Mouse (Mus musculus) hindbrain, embryonic 15.5 days (tissue): ENCODE results near the gene Smg6. TPM values are rescaled to one million over a fixed set of nuclear protein-coding genes. Genes with fewer than 3 reads are reported as not detected.
A peak's percentile ranks its signal among the peaks of the same experiment; 100 is the strongest.

ENCODE experiments used
- ATAC-seq: fragments of 200-750 bp; cut with Nextera tagmentation; 2 replicates; pipeline ENCODE4 v1.8.0; 2017; ENCODE audit warnings: low read depth, moderate number of reproducible peaks, moderate TSS enrichment; ENCODE audit not compliant: low FRiP score
- H3K27ac ChIP-seq: fragments of 300-500 bp; sonication (generic); replicated peaks from 2 replicates; pipeline ENCODE4 v1.5.1; 2015; ENCODE audit warnings: mild to moderate bottlenecking, inconsistent platforms
- H3K27me3 ChIP-seq: fragments of 300-500 bp; sonication (generic); 2 replicates; pipeline ENCODE4 v1.6.1; 2015; ENCODE audit warnings: control low read depth, inconsistent platforms
- H3K36me3 ChIP-seq: fragments of 300-500 bp; sonication (generic); 2 replicates; pipeline ENCODE4 v1.6.1; 2015; ENCODE audit warnings: control low read depth, inconsistent platforms
- H3K4me1 ChIP-seq: fragments of 300-500 bp; sonication (generic); replicated peaks from 2 replicates; pipeline ENCODE4 v1.6.1; 2015; ENCODE audit warnings: control low read depth, inconsistent platforms
- H3K4me2 ChIP-seq: fragments of 300-500 bp; sonication (generic); 2 replicates; pipeline ENCODE4 v1.6.1; 2015; ENCODE audit warnings: moderate library complexity, mild to moderate bottlenecking, inconsistent platforms
- H3K4me3 ChIP-seq: fragments of 300-500 bp; sonication (generic); 2 replicates; pipeline ENCODE4 v1.5.1; 2015; ENCODE audit warnings: mild to moderate bottlenecking, inconsistent platforms
- H3K9ac ChIP-seq: fragments of 300-500 bp; sonication (generic); 2 replicates; pipeline ENCODE4 v1.6.1; 2015; ENCODE audit warnings: inconsistent platforms
- H3K9me3 ChIP-seq: fragments of 300-500 bp; sonication (generic); 2 replicates; pipeline ENCODE4 v1.6.1; 2016; ENCODE audit warnings: control low read depth, inconsistent platforms
- WGBS: fragments of 180-500 bp; shearing (Covaris S2); methylation state at CpG from one replicate; pipeline ENCODE4 v1.1.7; 2015; 5-methylcytosine and 5-hydroxymethylcytosine counted together
- polyA plus RNA-seq: library from polyadenylated mRNA; unstranded; fragments of >200 nt; fragmentation: Nextera tagmentation; extraction: Ambion mirVana; gene quantifications from 2 replicates; pipeline ENCODE4 v1.2.1, GENCODE M21; 2015

Smg6 gene
- polyA plus RNA-seq, result 13.5 and 14.1 TPM in 2 replicates

DNA sequence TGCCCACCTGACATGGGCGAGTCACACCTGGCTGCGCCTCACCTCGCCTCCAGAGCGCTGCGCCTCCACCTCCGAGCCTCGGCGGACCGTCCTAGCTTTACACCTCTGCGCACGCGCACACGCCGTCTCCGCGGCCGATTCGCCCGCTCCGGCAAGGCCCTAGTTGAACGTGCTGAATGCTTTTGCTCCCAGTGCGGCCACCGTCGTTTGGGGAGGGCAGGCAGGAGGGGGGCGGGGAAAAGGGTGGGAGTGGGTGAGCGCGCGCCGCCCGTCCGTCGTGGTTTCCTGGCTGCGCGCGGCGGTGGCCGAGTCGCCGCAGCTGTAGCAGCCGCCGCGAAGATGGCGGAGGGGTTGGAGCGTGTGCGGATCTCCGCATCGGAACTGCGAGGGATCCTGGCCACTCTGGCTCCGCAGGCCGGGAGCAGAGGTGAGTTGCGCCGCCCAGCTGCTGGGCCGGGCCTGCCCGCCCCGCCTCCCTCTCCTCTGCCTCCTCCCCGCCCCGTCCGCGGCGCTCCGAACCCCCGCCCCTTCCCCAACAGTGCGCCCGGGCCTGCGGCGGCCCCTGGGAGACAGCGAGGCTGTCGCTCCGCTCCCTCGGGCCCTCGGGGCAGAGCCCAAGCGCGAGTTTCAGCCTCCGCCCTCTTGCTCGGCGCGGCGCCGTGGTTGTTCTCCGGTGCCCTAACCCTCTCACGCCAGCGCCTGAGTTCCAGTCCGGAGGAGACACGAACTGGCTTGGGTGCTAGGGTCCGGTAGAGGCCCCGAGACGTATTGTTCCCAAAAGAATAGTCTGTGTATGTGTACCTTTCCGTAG is at the start of gene Smg6, which contains the start of gene Srr:
Smg6 (plus strand) TSS at position 247 of the 811 bp plus-strand sequence.
Srr (minus strand) TSS at position 372 of the 811 bp plus-strand sequence.
- peak; percentile 95 for ATAC-seq
- WGBS, result 0% methylated on average over 58 of the region's 88 CpGs

DNA sequence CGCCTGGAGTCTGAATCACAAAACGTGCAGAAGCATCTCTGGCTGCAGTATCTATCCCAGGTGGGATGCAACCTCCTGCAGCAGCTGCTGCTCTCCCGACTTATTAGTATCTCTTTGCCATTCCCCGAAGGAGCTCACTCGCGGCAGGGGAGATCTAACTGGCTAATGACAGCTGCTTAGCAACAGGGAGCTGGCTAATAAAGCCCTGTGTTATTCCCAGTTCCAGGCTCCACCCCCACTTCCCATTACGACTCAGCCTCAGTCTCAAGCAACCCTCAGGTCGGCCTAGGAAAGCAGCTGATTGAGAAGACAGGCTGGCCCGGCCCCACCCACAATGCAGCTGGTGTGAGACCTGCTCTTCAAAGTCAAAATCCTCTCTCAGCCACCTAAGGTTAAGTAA is 48.8 kb upstream of the Smg6 start:
- Histone ChIP-seq H3K4me3 (peak overlapping the region; percentile 14; the same call in 1 of the 2 replicates), H3K27me3 (no peaks in the 10 kb centered on the region), H3K4me1 (peaks cover 29% of the 10 kb centered on the region), H3K9ac (no peak overlapping the region), H3K36me3 (no peaks in the 10 kb centered on the region), H3K4me2 (peak overlapping the region; percentile 49), H3K27ac (peak overlapping the region; percentile 78), H3K9me3 (no peaks in the 10 kb centered on the region)
- peak; percentile 84 for ATAC-seq
- under 1% methylated on average over 9 of the region's 9 CpGs for WGBS

More for the DNA sequence above, at the start of gene Smg6, which contains the start of gene Srr:
- Histone ChIP-seq H3K4me2 (peak within 1 kb of the TSS; percentile 64), H3K27me3 (no peaks in the 10 kb centered on the region), H3K4me1 (peaks cover 28% of the 10 kb centered on the region), H3K9me3 (no peaks in the 10 kb centered on the region), H3K36me3 (peaks cover 6% of the 10 kb centered on the region; the same call in 1 of the 2 replicates), H3K27ac (peak within 1 kb of the TSS; percentile 98), H3K4me3 (peak within 1 kb of the TSS; percentile 84), H3K9ac (peak within 1 kb of the TSS; percentile 70)

DNA sequence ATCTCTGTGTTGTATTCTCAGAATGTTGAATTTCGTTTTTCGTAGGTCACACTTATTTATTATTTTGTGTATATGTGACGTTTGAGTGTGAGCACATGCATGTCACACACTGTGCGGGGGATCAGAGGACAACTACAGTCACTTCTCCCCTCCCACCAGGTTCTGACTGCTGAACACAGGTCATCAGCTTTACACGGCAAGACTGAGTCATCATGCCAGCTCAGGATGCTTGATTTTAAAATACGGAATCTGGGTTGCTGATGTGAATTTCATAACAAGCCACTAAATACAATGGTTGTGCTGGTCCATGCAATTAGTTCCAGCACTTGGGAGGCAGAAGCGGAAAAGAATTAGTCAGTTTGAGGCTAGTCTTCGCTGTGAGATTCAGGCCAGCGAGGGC is 44.6 kb upstream of the Smg6 start:
- peaks cover 26% of the 10 kb centered on the region for H3K4me1 ChIP-seq
- ATAC-seq, result no peak
- H3K9ac ChIP-seq, result no peak overlapping the region
- H3K27ac ChIP-seq, result 0 out of 2 replicates have a peak overlapping the region, but pooled peaks have one; percentile 1
- H3K36me3 ChIP-seq, result peaks cover 10% of the 10 kb centered on the region
- H3K27me3 ChIP-seq, result no peaks in the 10 kb centered on the region
- WGBS, result 84% methylated on average over 9 of the region's 9 CpGs
- H3K4me3 ChIP-seq, result no peak overlapping the region
- H3K9me3 ChIP-seq, result no peaks in the 10 kb centered on the region
- H3K4me2 ChIP-seq, result no peak overlapping the region

DNA sequence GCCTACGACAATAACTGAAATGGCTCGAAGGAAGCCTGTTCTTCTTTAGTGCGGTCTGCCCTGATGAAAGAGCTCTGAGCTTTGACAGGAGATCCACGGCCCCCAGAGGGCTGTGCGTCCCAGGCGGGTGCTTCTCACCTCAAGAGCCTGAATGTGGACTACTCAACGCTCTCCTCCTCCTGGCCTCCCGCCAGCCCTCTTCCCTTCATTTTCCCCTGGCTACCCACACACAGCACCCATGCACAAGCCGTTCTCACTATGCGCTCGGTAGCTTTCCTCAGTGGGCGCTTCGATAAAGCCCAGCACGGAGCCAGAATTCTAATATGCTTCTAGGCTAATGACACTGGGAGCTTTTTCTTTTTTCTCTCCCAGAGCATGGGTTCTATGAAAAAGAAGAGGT is 43.6 kb upstream of the Smg6 start:
- no peaks in the 10 kb centered on the region for H3K9me3 ChIP-seq
- H3K36me3 ChIP-seq, result peaks cover 10% of the 10 kb centered on the region
- peak overlapping the region; percentile 11; the same call in 1 of the 2 replicates for H3K27ac ChIP-seq
- H3K27me3 ChIP-seq, result no peaks in the 10 kb centered on the region
- 0 out of 2 replicates have a peak overlapping the region, but pooled peaks have one; percentile 9 for H3K4me2 ChIP-seq
- H3K4me3 ChIP-seq, result no peak overlapping the region
- ATAC-seq, result no peak
- no peak overlapping the region for H3K9ac ChIP-seq
- H3K4me1 ChIP-seq, result peaks cover 16% of the 10 kb centered on the region
- WGBS, result 57% methylated on average over 14 of the region's 14 CpGs

DNA sequence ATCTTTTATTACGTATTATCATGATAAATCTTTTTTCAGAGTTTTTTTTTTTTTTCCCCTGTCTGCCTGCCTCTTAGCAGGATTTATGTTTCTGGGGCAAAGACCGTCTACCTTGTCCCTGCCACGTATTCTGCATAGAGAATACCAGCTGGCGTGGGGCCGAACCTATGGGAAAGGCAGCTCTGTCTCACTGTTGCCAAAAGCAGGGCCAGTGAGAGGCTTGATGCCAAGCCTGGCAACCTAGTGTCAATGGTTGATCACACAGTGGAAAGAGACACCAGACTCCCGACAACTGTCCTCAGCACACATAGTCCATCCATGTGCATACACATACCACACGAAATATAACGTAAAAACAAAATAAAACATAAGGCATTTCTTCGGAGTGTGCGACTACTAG is 42.5 kb upstream of the Smg6 start:
- H3K27ac ChIP-seq, result no peak overlapping the region
- no peak overlapping the region for H3K4me2 ChIP-seq
- H3K9ac ChIP-seq, result no peak overlapping the region
- H3K4me3 ChIP-seq, result no peak overlapping the region
- no peaks in the 10 kb centered on the region for H3K27me3 ChIP-seq
- WGBS, result 87% methylated on average over 10 of the region's 10 CpGs
- H3K4me1 ChIP-seq, result peaks cover 10% of the 10 kb centered on the region; the same call in 1 of the 2 replicates
- H3K36me3 ChIP-seq, result peaks cover 10% of the 10 kb centered on the region
- no peaks in the 10 kb centered on the region for H3K9me3 ChIP-seq
- no peak for ATAC-seq

DNA sequence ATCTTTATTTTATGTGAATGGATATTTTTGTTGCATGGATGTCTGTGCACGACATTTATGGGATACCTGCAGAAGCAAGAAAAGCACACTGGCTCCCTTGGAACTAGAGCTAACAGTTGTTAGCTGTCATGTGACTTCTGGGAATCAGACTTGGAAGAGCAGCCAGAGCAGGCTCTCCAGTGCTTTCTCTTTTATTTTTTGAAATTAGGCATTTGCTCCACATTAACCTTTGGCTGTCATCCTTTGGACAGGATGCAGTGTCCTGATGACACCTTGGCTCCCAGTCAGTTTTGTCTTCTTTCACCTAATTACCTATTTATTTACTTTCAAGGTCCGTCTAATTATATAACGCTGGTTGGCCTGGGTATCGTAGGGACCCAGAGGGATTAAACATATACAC is 31.0 kb upstream of the Smg6 start:
- Histone ChIP-seq H3K9ac (no peak overlapping the region), H3K4me1 (peaks cover 25% of the 10 kb centered on the region), H3K4me3 (no peak overlapping the region), H3K27ac (no peak overlapping the region), H3K27me3 (no peaks in the 10 kb centered on the region), H3K36me3 (peaks cover 2% of the 10 kb centered on the region), H3K9me3 (no peaks in the 10 kb centered on the region), H3K4me2 (no peak overlapping the region)
- 86% methylated on average over 4 of the region's 4 CpGs for WGBS
- ATAC-seq, result no peak

DNA sequence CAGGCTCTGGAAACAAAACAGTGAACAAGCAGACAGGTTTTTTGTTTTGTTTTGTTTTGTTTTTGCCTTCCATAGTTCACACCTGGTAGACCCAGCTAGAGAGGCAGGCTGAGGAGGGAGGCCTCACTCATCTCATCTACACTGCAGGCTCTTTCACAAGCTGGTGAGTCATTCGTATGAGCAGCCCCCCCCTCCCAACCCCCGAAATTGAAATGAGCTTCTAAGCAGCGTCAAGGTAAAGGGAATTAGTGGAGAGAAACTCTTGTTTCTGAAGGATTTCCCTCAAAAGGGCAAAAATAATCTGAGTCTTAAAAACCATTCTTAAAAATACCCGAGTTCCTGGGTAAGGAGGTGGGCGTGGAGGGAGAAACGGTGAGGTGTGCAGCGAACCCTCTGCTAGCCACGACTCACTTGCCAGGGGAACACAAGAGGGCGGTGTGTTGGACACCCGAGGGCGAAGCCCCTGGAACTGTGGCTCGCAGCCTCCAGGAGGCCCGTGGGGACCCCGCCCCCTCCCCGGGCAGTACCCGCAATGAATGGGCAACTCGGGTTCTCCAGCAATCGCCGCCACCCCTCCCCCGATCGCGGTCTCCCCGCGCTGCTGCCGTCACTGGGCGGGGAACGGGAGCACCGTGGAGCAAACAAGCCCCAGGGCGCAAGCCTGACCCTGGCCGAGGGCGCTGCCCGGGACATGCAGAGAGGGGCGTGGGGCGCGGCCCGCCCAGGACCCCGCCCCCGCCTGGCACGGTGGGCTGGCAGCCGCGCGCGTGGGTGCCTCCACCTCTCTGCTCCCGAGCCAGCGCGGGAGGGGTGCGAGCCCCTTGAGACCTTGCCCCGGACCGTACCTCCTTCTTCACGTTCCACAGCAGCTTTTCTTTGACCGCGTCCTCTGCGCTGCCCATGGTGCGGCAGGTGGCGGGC is 29.4 kb upstream of the Smg6 start:
- H3K27me3 ChIP-seq, result no peaks in the 10 kb centered on the region
- peak overlapping the region; percentile 91 for H3K9ac ChIP-seq
- peak overlapping the region; percentile 86 for H3K4me2 ChIP-seq
- under 1% methylated on average over 55 of the region's 55 CpGs for WGBS
- H3K4me1 ChIP-seq, result peaks cover 38% of the 10 kb centered on the region
- H3K9me3 ChIP-seq, result no peaks in the 10 kb centered on the region
- H3K4me3 ChIP-seq, result peak overlapping the region; percentile 96
- peak overlapping the region; percentile 96 for H3K27ac ChIP-seq
- peak; percentile 47 for ATAC-seq
- peaks cover 18% of the 10 kb centered on the region for H3K36me3 ChIP-seq

DNA sequence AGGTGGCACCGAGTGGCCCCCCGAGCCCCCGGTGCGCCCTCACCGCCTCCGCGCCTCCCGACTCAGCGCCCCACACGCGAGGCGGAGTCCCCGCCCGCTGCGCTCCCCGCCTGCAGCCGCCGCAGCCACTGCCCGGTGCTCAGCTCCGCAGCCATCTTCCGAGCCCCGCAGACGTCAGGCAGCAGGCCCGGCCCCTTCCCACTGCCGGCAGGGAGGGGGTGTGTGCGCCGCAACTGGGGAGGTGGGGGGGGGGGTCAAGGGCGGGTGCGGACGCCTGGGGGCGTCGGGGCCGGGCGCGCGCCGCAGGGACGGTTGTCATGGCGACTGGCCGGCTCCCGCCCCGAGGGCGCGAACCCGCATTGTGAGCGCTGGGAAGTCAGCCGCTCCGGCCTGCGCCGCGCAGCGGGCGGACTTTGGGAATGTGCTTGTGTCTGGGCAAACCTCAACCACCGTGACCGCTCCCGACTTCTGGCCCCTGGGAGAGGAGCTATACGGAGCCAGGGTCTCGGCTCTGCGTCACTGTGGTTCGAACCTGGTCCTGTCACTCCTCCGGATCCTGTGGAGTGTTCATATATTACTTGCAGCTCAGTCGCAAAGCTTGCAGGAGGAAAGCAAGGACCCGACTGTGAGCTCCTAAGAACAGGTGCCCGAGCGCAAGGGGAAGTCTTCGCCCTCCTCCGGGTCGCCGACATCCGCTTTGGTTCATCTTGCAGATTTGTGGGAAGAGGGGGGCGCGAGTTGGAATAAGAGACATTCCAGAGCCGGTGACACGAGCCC is 28.5 kb upstream of the Smg6 start, which contains the start of gene Sgsm2:
Sgsm2 (minus strand) TSS at position 160 of the 777 bp plus-strand sequence.
- peak; percentile 77 for ATAC-seq
- WGBS, result under 1% methylated on average over 71 of the region's 74 CpGs
- peak within 1 kb of the TSS; percentile 86 for H3K4me2 ChIP-seq
- peaks cover 38% of the 10 kb centered on the region for H3K4me1 ChIP-seq
- H3K4me3 ChIP-seq, result peak within 1 kb of the TSS; percentile 96
- H3K9me3 ChIP-seq, result no peaks in the 10 kb centered on the region
- peak within 1 kb of the TSS; percentile 96 for H3K27ac ChIP-seq
- H3K36me3 ChIP-seq, result peaks cover 24% of the 10 kb centered on the region
- peak within 1 kb of the TSS; percentile 91 for H3K9ac ChIP-seq
- no peaks in the 10 kb centered on the region for H3K27me3 ChIP-seq

DNA sequence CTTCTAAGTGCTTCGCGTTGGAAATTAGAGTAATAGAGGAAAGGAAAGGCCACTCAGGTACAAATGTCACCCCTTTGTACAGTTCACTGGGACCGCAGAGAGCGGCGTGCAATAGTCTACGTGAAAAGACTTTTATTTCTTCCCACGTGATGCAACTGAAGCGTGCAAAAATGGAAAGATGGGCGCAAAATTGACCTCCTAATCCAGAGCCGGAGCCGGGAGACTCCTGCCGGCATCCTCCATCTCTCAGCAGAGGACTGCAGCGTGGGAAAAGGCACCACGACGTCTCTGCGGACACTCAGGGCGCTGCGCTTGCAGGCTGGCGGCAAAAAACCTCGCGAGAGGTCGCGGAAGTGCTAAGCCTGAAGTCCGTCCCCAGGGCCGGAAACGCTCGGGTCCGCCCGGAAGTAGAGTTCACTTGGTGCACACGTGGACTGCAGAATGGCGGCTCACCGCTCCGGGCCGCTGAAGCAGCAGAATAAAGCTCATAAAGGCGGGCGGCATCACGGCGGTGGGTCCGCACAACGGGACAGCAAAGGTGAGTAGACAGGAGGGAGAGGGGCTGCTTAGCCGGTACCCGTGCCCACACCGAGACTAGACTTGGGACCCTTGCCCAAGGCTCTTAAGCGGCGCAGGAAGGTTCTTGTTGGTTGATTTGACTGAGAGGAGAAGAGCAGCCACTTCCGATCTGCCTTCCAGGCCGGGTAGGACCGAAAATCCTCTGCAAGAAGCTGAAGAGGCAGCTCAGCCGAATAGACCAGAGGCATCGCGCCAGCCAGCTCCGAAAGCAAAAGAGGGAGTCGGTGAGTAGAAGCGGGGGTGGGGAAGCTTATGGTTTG is 27.7 kb upstream of the Smg6 start, which contains the start of gene Tsr1:
Tsr1 (plus strand) TSS at position 394 of the 839 bp plus-strand sequence.
- Histone ChIP-seq H3K9ac (peak within 1 kb of the TSS; percentile 91), H3K4me2 (peak within 1 kb of the TSS; percentile 86), H3K36me3 (peaks cover 30% of the 10 kb centered on the region), H3K27me3 (no peaks in the 10 kb centered on the region), H3K4me3 (peak within 1 kb of the TSS; percentile 96), H3K27ac (peak within 1 kb of the TSS; percentile 96), H3K9me3 (no peaks in the 10 kb centered on the region), H3K4me1 (peaks cover 38% of the 10 kb centered on the region)
- peak; percentile 87 for ATAC-seq
- WGBS, result under 1% methylated on average over 54 of the region's 54 CpGs

DNA sequence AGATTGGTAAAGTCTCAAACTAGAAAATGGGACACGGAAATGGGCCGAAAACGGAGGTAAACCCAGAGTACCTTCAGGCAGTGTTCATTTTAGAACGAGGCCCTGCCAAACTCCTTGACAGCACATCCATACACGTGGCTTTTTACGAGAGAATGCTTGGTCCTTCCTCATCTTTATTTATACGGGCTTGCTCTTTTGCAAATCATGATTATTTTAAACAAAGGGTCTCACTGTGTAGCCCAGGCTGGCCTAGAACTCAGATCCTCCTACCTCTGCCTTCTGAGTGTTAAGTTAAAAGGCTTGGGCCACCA is 27.2 kb upstream of the Smg6 start:
- Histone ChIP-seq H3K4me3 (peak overlapping the region; percentile 96), H3K9ac (peak overlapping the region; percentile 91), H3K36me3 (peaks cover 36% of the 10 kb centered on the region), H3K4me1 (peaks cover 38% of the 10 kb centered on the region), H3K27ac (no peak overlapping the region), H3K9me3 (no peaks in the 10 kb centered on the region), H3K4me2 (peak overlapping the region; percentile 86), H3K27me3 (no peaks in the 10 kb centered on the region)
- WGBS, result under 1% methylated on average over 7 of the region's 7 CpGs
- no peak for ATAC-seq
